Mouse (Mus musculus) intestine, embryonic 15.5 days (tissue): ENCODE results near the gene Ccdc78. TPM values are rescaled to one million over a fixed set of nuclear protein-coding genes. Genes with fewer than 3 reads are reported as not detected.

Source experiments
- ATAC-seq: fragments of 200-750 bp; cut with Nextera tagmentation; 2 replicates; pipeline ENCODE4 v1.8.0; 2017; ENCODE audit warnings: moderate TSS enrichment, moderate library complexity
- H3K27ac ChIP-seq: fragments of 300-500 bp; sonication (generic); 2 replicates; pipeline ENCODE4 v1.5.1; 2015; ENCODE audit warnings: mild to moderate bottlenecking, inconsistent platforms
- H3K27me3 ChIP-seq: fragments of 300-500 bp; sonication (generic); replicated peaks from 2 replicates; pipeline ENCODE4 v1.6.1; 2015; ENCODE audit warnings: inconsistent platforms
- H3K36me3 ChIP-seq: fragments of 300-500 bp; sonication (generic); 2 replicates; pipeline ENCODE4 v1.6.1; 2015; ENCODE audit warnings: inconsistent platforms
- H3K4me1 ChIP-seq: fragments of 300-500 bp; sonication (generic); replicated peaks from 2 replicates; pipeline ENCODE4 v1.6.1; 2015; ENCODE audit warnings: inconsistent platforms
- H3K4me2 ChIP-seq: fragments of 300-500 bp; sonication (generic); replicated peaks from 2 replicates; pipeline ENCODE4 v1.6.1; 2015; ENCODE audit warnings: mild to moderate bottlenecking, inconsistent platforms
- H3K4me3 ChIP-seq: fragments of 300-500 bp; sonication (generic); replicated peaks from 2 replicates; pipeline ENCODE4 v1.5.1; 2015; ENCODE audit warnings: inconsistent platforms
- H3K9ac ChIP-seq: fragments of 300-500 bp; sonication (generic); 2 replicates; pipeline ENCODE4 v1.6.1; 2015; ENCODE audit warnings: inconsistent platforms
- H3K9me3 ChIP-seq: fragments of 300-500 bp; sonication (generic); 2 replicates; pipeline ENCODE4 v1.6.1; 2016; ENCODE audit warnings: inconsistent platforms
- WGBS: fragments of 180-500 bp; shearing (Covaris S2); methylation state at CpG from one replicate; pipeline ENCODE4 v1.1.7; 2015; 5-methylcytosine and 5-hydroxymethylcytosine counted together
- polyA plus RNA-seq: library from polyadenylated mRNA; unstranded; fragments of >200 nt; fragmentation: Nextera tagmentation; extraction: Ambion mirVana; gene quantifications from 2 replicates; pipeline ENCODE4 v1.2.1, GENCODE M21; 2015

Gene Ccdc78
- polyA plus RNA-seq, 1 experiment from 2014 or later = 0.15 TPM

DNA sequence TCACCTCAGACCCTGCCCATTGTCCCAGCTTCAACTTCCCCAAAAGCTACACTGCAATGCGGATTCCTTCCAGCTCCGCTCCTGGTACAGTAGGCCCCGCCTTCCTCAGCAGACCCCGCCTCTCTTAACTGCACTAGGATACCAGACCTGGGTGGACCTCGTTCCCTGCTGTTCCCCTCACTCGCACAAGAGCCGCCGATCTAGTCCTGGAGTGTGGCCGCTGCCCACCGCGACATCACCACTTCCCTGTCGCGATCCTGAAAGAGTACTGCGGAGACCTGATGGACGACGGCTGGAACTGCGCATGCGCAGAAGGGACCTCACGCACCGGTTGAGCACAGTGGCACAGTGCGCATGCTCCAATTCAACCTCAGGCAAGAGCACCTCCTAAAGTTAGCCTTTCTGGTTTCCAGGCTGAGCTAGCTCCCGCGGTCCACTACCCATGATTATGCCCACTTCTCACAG, 1.1 kb upstream of the Ccdc78 start, which contains the start of gene Haghl:
Haghl (minus strand) TSS at position 393 of the 465 bp plus-strand sequence.
- Histone ChIP-seq H3K36me3 (peaks cover 34% of the 10 kb centered on the region), H3K4me3 (peak within 1 kb of the TSS; percentile 74), H3K9me3 (no peaks in the 10 kb centered on the region), H3K4me1 (peaks cover 18% of the 10 kb centered on the region), H3K27ac (peak within 1 kb of the TSS; percentile 84), H3K9ac (peak within 1 kb of the TSS; percentile 69), H3K27me3 (no peaks in the 10 kb centered on the region), H3K4me2 (peak within 1 kb of the TSS; percentile 83)
- ATAC-seq = peak; percentile 89
- under 1% methylated on average over 23 of the region's 23 CpGs for WGBS

DNA sequence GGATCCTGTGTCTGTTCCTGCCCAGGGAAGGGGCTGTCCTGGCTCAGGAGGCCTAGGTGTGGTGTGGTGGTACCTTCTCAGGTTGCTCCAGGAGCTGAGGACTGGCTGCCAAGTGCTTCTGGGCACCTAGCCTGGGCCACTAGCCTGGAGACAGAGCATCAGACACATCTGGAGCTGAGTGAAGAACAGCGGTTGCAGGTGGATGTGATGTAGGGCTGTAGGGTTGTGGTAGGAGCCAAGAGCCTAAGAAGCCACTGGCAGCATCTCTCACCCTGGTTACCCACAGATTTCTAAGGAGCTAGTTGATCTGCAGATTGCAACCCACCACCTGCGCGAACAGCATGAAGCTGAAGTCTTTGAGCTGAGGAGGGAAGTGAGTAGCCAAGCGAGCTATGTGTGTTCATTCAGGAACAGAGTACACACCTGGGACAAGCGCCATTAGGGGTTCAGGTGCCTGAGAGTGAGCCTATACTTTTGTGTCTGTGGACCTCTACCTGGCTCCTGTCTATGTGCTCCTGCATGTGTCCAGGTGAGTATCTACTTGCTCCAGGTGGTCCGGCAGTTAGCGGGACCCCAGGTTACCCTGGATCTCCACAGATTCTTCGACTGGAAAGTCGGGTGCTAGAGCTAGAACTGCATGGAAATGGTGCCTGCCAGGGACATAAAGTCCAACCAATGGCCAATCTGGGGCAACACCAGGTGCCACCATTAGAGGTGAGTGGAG, 563 bp downstream of the Ccdc78 start:
- H3K27me3 ChIP-seq = no peaks in the 10 kb centered on the region
- peaks cover 28% of the 10 kb centered on the region for H3K4me1 ChIP-seq
- H3K27ac ChIP-seq = no peak overlapping the region
- peaks cover 25% of the 10 kb centered on the region for H3K36me3 ChIP-seq
- WGBS = 89% methylated on average over 9 of the region's 9 CpGs
- no peak for ATAC-seq
- H3K4me2 ChIP-seq = no peak overlapping the region
- no peaks in the 10 kb centered on the region for H3K9me3 ChIP-seq
- H3K9ac ChIP-seq = no peak overlapping the region
- no peak overlapping the region for H3K4me3 ChIP-seq

DNA sequence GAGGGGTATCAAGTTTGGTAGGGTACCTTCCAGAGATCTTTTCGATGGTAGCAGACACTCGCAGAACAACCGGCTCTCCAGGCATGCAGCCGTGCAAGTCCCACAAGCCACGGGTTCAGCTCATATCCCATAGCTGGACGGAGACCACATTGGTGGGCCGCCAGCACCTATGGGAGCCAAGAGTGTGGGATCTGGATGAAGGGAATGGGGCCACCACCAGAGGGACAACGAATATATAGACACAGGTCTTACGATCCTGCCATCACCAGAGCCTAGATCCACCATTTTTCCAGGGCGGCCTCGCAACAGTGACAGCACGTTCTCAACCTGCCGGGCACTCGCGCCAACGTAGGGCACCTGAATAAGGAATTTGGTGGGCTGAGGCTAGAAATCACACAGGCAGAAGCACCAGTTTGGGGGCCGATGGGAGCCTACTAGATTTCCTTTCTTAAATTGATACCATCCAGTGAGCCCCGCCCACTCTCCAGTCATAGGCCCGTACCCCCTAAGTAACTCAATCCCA, 5.0 kb downstream of the Ccdc78 start:
- 24% methylated on average over 19 of the region's 19 CpGs for WGBS
- Histone ChIP-seq H3K4me2 (peak overlapping the region; percentile 86), H3K27ac (peak overlapping the region; percentile 95), H3K4me3 (peak overlapping the region; percentile 69), H3K27me3 (no peaks in the 10 kb centered on the region), H3K9ac (peak overlapping the region; percentile 72), H3K36me3 (peaks cover 14% of the 10 kb centered on the region; the same call in 1 of the 2 replicates), H3K4me1 (peaks cover 40% of the 10 kb centered on the region), H3K9me3 (no peaks in the 10 kb centered on the region)
- ATAC-seq = no peak; the same call in 1 of the 2 replicates

DNA sequence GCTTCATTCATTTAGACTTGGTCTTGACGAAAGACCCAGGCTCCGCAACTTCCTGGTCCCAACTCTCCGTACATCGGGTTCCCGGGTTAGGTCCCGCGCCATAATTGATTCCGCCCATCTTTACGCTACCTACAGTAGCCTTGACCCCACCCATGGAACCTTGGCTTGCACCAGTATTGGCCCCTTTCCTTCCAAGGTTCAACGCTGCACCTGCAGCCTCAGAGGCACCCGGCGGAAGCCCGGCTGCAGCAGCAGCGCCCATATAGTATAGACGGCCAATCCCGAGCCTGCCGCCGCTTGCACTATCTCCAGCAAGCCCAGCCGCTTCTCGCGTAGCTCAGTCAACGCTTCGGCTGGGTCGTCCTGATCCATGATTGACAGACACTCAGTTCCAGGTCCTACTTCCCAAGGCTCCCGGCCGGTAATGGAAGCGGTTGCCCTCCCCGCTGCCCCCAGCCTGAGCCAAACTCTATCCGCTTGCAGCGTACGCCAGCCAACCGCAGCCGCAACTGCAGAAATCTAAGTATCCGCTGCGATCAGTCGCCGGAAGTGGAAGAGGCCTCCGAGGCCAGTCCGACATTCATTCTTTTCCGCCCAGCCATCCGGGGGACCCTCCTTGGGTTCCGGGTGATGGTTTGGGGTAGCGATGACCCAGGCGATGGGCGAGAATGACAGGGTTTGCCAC, 5.6 kb downstream of the Ccdc78 start:
- peaks cover 42% of the 10 kb centered on the region for H3K4me1 ChIP-seq
- peak overlapping the region; percentile 69 for H3K4me3 ChIP-seq
- no peaks in the 10 kb centered on the region for H3K27me3 ChIP-seq
- H3K36me3 ChIP-seq = peaks cover 14% of the 10 kb centered on the region; the same call in 1 of the 2 replicates
- under 1% methylated on average over 45 of the region's 45 CpGs for WGBS
- peak overlapping the region; percentile 95 for H3K27ac ChIP-seq
- peak overlapping the region; percentile 86 for H3K4me2 ChIP-seq
- no peaks in the 10 kb centered on the region for H3K9me3 ChIP-seq
- peak; percentile 78 for ATAC-seq
- peak overlapping the region; percentile 72 for H3K9ac ChIP-seq

DNA sequence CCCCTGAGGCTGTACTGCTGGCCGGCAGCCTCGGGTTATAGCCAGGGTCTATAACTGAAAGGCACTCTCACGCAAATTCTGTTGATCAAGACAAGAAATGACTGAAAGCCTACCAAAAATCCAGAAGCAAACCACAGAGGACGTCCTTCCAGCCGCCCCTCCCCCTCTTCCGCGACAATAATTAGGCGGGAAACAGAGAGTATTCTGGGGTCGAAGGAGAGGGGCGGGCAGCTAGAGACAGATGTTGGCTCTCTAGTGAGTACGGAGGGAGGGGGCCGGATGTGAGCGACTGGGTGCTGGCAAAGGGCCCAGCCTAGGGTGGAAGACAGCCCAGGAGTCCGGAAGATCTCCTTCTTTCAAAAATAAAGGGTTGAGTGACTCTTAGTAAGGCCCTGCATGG, 6.2 kb downstream of the Ccdc78 start, which contains the start of gene Fam173a:
Fam173a (minus strand) TSS at position 287 of the 400 bp plus-strand sequence.
- Histone ChIP-seq H3K4me2 (peak within 1 kb of the TSS; percentile 86), H3K27me3 (no peaks in the 10 kb centered on the region), H3K36me3 (peaks cover 11% of the 10 kb centered on the region; the same call in 1 of the 2 replicates), H3K27ac (peak within 1 kb of the TSS; percentile 95), H3K4me3 (peak within 1 kb of the TSS; percentile 69), H3K9ac (peak within 1 kb of the TSS; percentile 72), H3K4me1 (peaks cover 47% of the 10 kb centered on the region), H3K9me3 (no peaks in the 10 kb centered on the region)
- under 1% methylated on average over 14 of the region's 14 CpGs for WGBS
- peak; percentile 71 for ATAC-seq

DNA sequence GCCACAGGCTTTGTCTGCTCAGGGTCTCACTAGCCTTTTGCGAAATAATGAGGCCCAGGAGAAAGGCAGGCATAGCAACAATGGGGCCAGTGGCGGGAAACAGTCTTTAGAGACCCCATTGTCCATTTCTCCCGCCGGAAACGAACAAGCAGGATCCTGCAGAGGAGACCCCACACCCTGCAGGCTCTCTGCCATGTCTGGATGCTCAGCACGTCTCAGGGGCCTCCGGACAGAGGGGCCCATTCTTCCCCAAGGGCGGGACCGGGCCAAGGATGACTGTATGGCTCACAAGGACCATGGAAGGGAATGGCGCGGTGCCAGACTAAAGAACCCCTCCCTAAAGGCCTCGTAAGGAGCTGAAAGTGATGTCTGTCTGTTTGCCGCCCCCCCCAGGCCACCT, 7.8 kb downstream of the Ccdc78 start:
- Histone ChIP-seq H3K27me3 (no peaks in the 10 kb centered on the region), H3K36me3 (peaks cover 4% of the 10 kb centered on the region; the same call in 1 of the 2 replicates), H3K27ac (peak overlapping the region; percentile 95; the same call in 1 of the 2 replicates), H3K9ac (0 out of 2 replicates have a peak overlapping the region, but pooled peaks have one; percentile 13), H3K9me3 (no peaks in the 10 kb centered on the region), H3K4me1 (peaks cover 47% of the 10 kb centered on the region), H3K4me2 (no peak overlapping the region), H3K4me3 (no peak overlapping the region)
- WGBS = 78% methylated on average over 13 of the region's 13 CpGs
- ATAC-seq = no peak

DNA sequence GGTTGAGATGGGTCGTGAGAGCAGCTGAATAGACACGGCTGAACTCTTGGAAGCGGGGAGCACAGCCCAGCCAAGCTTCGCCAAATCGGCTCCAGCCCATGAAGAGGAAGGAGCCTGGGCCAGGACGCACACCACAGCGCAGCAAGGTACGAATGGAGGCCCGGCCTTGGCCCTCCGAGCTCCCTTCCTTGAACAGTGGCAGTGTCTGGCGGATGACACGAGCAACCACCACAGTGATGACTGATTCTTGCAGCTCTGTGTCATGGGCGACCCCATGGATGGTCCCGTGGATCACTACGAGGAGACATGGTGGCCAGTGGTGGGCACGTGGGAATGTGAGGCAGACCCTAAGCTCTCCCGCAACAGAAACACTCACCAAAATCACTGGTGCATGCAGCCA, 8.6 kb downstream of the Ccdc78 start:
- no peak for ATAC-seq
- no peaks in the 10 kb centered on the region for H3K27me3 ChIP-seq
- no peaks in the 10 kb centered on the region; the same call in 1 of the 2 replicates for H3K36me3 ChIP-seq
- peak overlapping the region; percentile 96 for H3K4me2 ChIP-seq
- peaks cover 47% of the 10 kb centered on the region for H3K4me1 ChIP-seq
- 83% methylated on average over 17 of the region's 17 CpGs for WGBS
- 0 out of 2 replicates have a peak overlapping the region, but pooled peaks have one; percentile 78 for H3K9ac ChIP-seq
- H3K27ac ChIP-seq = no peak overlapping the region
- no peaks in the 10 kb centered on the region for H3K9me3 ChIP-seq
- no peak overlapping the region for H3K4me3 ChIP-seq

DNA sequence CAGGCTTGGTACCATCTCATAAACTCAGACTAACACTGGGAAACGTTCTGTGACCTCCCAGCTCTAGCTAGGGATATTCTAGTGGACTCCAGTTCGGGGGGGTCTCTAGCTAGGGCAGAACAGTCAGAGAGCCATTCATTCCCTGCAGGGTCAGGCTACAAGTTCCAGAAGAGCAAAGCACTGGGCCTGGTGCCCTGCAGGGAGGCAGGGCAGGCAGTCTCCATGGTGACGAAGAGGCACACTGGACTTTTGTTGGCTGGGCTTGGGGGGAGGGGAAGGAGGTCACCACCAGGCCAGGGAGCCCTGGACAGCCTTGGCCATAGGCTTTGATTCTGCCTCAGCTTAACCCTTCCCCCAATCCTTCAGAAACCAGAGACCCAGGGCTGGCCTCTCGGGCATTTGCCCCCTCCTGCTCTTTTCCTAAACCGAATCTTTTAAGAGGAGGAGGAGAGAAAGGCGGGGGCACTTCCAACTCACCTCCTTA, 9.3 kb downstream of the Ccdc78 start, which contains the start of gene AC134908.4:
AC134908.4 (minus strand) TSS at position 51 of the 484 bp plus-strand sequence.
- 38% methylated on average over 6 of the region's 6 CpGs for WGBS

DNA sequence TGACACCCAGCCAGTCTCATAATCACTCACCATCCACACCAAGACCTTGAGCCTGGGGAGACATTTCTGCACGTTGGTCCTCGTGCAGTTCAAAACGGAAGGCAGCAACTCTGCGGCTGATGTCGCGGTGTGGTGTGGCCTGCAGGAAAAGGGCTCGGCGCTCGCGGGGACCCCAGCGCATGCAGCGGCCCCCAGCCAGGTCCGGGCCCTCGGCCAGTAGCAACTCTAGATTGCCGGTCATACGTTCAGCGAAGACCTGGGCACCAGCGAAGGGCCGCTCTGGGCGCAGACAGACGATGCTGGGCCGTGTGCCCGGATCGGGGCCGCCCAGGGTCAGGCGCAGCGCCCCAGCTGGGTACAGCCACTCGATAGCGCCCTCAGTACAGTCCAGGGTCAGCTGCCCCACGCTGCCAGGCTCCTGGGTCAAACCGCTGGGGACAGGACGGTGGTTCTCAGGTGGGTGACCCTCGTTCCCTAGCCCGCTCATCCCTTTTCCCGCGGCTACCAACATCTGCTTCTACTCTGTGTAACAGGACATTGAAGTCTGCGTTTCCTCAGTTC, 9.9 kb downstream of the Ccdc78 start:
- peak overlapping the region; percentile 78 for H3K9ac ChIP-seq
- H3K27ac ChIP-seq = peak overlapping the region; percentile 27; the same call in 1 of the 2 replicates
- 3% methylated on average over 37 of the region's 37 CpGs for WGBS
- peak overlapping the region; percentile 91 for H3K4me3 ChIP-seq
- H3K4me2 ChIP-seq = peak overlapping the region; percentile 96
- H3K4me1 ChIP-seq = peaks cover 40% of the 10 kb centered on the region
- H3K36me3 ChIP-seq = no peaks in the 10 kb centered on the region; the same call in 1 of the 2 replicates
- no peaks in the 10 kb centered on the region for H3K9me3 ChIP-seq
- 0 out of 2 replicates have a peak, but pooled peaks cover 2% of the 10 kb centered on the region for H3K27me3 ChIP-seq
- peak; percentile 6; the same call in 1 of the 2 replicates for ATAC-seq

More for the DNA sequence above, 9.3 kb downstream of the Ccdc78 start, which contains the start of gene AC134908.4:
- Histone ChIP-seq H3K27ac (peak within 1 kb of the TSS; percentile 27; the same call in 1 of the 2 replicates), H3K36me3 (no peaks in the 10 kb centered on the region; the same call in 1 of the 2 replicates), H3K27me3 (no peaks in the 10 kb centered on the region), H3K4me3 (peak within 1 kb of the TSS; percentile 91), H3K4me2 (peak within 1 kb of the TSS; percentile 96), H3K9me3 (no peaks in the 10 kb centered on the region), H3K9ac (peak within 1 kb of the TSS; percentile 78), H3K4me1 (peaks cover 45% of the 10 kb centered on the region)
- no peak for ATAC-seq

DNA sequence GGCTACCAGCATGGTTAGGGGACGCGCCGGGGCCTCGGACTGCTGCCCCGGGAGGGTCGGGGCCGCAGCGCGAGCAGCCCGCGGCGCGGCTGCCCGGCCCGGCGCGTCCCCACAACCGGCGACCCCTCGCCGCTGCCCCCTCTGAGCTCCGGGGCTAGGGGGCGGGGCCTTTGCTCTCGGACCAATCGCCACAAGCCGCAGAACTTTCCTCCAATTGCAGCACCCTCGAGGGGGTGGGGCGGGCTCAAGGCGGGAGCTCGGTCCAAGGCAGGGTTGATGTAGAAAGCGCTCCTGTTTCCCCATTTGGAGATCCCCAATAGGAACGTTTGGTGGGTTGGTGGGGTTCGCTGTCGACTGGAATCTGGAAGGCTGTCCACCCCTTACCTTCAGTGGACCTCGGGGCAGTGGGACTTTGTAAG, 10.6 kb downstream of the Ccdc78 start, which contains the start of gene Metrn:
Metrn (minus strand) TSS at position 186 of the 419 bp plus-strand sequence.
- peak within 1 kb of the TSS; percentile 96 for H3K4me2 ChIP-seq
- peak within 1 kb of the TSS; percentile 91 for H3K4me3 ChIP-seq
- peak within 1 kb of the TSS; percentile 56 for H3K27ac ChIP-seq
- peak; percentile 88 for ATAC-seq
- H3K9ac ChIP-seq = peak within 1 kb of the TSS; percentile 78
- H3K9me3 ChIP-seq = no peaks in the 10 kb centered on the region
- WGBS = under 1% methylated on average over 35 of the region's 35 CpGs
- 0 out of 2 replicates have a peak, but pooled peaks cover 5% of the 10 kb centered on the region for H3K27me3 ChIP-seq
- H3K36me3 ChIP-seq = no peaks in the 10 kb centered on the region; the same call in 1 of the 2 replicates
- peaks cover 37% of the 10 kb centered on the region for H3K4me1 ChIP-seq

DNA sequence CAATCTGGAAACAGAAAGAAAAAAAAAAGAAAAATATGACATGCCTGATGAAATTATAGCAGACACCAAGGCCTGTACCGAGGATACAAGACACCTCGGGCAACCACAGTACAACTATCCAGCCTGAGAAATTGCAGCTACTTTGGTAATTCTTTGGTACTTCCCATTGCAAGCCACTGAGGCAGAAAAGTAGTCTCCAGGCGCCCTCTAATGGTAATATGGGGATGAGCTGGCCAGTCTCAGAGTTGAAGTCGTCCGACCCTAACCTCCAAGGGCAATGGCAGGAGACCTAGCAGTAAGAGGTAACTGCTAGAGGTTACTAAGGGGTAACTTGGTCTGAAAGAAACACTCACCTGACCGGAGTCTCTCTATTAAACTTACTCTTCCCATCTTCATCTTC, 14.6 kb downstream of the Ccdc78 start:
- Histone ChIP-seq H3K27me3 (peaks cover 5% of the 10 kb centered on the region; the same call in 1 of the 2 replicates), H3K4me3 (no peak overlapping the region), H3K4me2 (no peak overlapping the region), H3K27ac (no peak overlapping the region), H3K9ac (no peak overlapping the region), H3K36me3 (no peaks in the 10 kb centered on the region), H3K4me1 (peaks cover 10% of the 10 kb centered on the region), H3K9me3 (no peaks in the 10 kb centered on the region)
- no peak for ATAC-seq
- 6% methylated on average over 6 of the region's 6 CpGs for WGBS
